Mouse (Mus musculus): ENCODE results near the gene Dpy19l3. TPM values are rescaled to one million over a fixed set of nuclear protein-coding genes. Genes with fewer than 3 reads are reported as not detected.

Gene Dpy19l3
- total RNA-seq (2023): 37.9 TPM

DNA sequence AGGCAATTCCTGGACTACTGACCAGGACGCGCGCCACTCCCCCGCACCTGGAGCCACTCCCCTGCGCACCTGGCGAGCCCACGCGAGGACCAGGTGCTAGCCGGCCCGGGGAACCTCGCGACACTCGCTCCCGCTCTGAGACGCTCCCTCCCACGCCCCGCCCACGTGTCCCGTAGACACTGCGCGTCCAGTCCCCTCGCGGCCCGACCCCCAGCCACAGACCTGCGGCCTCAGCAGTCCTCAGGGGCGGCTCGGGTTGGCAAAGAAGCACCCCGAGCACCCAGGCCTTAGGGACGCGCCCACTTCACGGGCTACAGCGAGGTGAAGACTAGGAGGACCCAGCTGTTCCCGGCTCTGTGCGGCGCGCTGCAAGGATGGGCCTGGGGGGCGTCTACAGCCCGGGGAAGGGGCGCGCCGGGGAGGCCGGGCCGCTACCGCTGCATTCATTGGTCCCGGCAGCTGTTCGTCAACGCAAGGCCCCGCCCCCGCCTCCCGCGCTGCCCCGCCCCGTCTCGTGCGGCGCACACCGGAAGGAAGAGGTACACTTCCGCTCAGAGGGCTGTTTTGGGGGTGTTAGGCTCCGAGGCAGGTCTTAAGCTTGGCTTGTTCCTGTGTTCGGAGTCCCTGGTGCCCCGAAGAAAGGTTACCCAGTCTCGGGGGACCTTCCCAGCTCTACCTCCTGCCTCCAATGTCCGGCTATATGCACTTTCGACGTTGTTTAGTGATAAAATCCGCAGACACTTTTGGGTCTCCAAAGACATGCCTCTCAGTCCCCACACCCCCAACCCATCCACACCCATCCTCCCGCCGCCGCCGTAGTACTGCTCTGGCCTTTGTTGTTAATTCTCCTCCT, at the start of gene Dpy19l3:
Gene Dpy19l3, minus strand, starts transcription at position 422 of the 853 bp plus-strand sequence.

DNA sequence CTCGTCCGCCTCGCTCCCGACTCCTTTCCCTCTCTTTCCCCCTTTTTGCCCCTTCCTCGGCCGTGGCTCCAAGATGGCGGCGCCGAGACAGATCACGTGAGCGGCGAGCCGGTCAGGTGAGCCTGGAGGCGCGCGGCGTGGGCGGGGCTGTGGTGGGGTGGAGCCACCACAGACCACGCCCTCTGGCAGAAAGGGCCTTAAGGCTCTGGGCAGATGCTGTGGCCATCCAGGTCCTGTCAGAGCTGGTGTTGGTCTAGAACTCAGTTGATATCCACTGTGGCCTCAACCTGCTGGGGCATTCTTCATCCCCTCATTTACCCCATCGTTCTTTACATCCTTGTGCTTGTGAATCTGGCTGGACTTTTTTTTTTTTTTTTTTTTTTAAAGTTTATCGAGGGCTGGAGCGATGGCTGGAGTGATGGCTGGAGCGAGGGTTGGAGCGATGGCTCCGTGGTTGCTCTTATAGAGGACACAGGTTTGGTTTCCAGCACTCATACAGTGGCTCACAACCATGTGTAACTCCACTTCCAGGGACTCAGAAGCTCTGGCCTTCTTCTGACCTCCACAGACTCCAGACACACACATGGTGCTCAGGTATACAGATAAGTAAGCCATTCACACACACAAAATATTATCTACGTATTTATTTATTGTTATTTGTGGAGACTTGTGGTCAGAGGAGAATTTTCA, 48.8 kb upstream of the Dpy19l3 start, which contains the start of gene Zfp507:
Gene Zfp507, minus strand, starts transcription at position 98 of the 690 bp plus-strand sequence.

DNA sequence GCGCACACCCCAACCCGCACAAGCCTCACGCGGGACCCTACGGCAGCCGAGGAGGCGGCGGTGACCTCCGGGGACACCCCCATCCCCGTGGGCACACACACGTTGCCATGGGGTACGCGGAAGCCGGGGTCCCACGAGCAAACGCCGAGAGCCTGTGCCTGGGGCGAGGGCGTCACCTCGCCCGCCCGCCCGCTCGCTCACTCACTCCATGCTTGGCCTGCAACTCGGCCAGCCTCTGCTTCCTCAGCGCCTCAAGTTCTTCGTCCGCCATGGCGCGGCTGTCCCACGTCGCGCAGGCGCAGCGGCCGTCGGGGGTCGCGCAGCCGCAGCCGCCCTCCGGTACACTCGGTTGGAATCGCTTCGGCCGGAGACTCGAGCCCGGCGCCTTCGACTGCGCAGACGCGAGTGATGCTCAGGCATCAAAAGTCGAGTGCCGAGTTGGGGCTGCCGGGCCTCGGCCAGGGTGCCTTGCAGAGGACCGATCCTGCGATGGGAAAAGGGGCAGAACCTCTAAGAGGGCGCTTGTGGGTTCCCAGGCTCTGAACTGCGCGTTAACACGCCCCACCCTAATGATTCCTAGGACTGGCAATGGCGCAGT, 107.1 kb downstream of the Dpy19l3 start, which contains the start of gene Pdcd5:
Gene Pdcd5, minus strand, starts transcription at position 421 of the 598 bp plus-strand sequence.

Other genes with a start within 250 kb of the Dpy19l3 start
- gene Tdrd12, start 216.7 kb downstream of the Dpy19l3 start, total RNA-seq (2023): not detected
- gene Nudt19, start 198.2 kb downstream of the Dpy19l3 start, total RNA-seq (2023): 22.7 TPM
- gene Rgs9bp, start 168.9 kb downstream of the Dpy19l3 start, total RNA-seq (2023): not detected
- 53.5 TPM for gene Ankrd27, start 168.2 kb downstream of the Dpy19l3 start, total RNA-seq (2023)
- gene Pdcd5, start 106.9 kb downstream of the Dpy19l3 start, total RNA-seq (2023): 54.3 TPM
- gene Zfp507, start 48.5 kb upstream of the Dpy19l3 start, total RNA-seq (2023): 73.4 TPM

All from CD4-positive naive resting alpha-beta T cell, adult 76 days (primary cell).